Mouse (Mus musculus) megakaryocyte, embryonic 14.5 days (primary cell): ENCODE measurements around the gene BC048679.

Source experiments
- FLI1 ChIP-seq: IDR thresholded peaks from 2 replicates; pipeline ENCODE4 v1.6.1; 2012; ENCODE audit warnings: low read length, inconsistent platforms, mixed read lengths
- GATA1 ChIP-seq: IDR thresholded peaks from 3 replicates; pipeline ENCODE4 v1.6.1; 2012; ENCODE audit warnings: mixed read lengths, low read length, inconsistent platforms, borderline replicate concordance

DNA sequence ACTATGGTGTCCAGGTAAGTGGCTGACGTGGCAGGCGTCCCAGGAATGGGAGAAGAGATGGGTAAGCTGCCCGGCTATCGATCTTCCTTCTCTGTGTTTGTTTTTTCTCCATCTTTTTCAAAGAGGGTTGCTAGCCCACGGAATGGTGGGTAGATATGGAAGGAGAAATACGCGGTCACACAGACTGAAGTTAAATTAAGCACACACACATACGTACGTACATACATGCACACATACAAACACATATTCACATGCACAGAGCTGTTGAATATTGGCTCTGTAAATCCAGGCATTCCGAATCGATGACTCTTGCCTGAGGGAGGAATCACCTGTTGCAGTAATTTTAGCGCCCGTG, 25.6 kb upstream of the BC048679 start:
- no peak for TF ChIP-seq GATA1
- no peak for TF ChIP-seq FLI1
